Mouse (Mus musculus) fibroblast of lung, adult 2 months (primary cell): ENCODE data around the gene Prr15l.

ENCODE experiments used
- DNase-seq: peaks from one replicate; pipeline ENCODE4 v3.0.0-alpha.2; 2011; ENCODE audit warnings: low read depth

Prr15l gene

DNA sequence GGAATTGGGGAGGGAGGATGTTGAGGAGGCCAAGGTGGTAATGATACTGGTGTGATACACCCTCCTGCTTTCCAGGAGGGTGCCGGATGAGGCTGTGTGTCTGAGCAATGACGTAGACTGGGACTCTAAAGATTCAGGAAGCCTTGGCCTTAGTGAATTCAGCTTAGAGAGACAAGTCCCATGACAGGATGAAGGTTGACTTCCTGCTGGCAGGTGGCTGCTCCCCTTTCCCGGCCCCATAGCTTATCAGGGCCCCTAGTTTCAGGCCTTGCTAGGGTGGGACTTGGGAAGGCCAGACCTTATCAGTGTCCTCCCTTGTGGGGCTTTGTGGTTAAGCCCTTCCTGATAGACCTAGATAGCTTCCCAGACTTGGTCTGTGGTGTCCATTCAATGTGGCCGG lies 19.9 kb downstream of the Prr15l start:
- no peak for DNase-seq

DNA sequence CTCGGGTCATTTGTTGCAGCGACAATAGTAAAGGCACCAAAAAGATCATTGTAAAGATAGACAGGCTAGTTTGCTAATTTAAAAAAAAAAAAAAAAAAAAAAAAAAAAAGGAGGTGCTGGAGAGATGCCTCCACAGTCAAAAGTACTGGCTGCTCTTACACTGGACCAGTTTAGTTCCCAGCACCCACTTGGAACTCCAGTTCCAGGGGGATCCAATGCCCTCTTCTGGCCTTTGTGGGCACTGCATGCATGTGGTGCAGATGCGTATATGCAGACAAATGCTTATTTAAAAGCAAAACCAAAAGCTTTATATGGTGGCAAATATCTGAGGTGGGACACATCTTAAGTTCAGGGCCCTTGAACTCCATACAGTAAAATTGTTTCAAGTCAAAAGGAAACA lies 22.9 kb downstream of the Prr15l start:
- DNase-seq = no peak

DNA sequence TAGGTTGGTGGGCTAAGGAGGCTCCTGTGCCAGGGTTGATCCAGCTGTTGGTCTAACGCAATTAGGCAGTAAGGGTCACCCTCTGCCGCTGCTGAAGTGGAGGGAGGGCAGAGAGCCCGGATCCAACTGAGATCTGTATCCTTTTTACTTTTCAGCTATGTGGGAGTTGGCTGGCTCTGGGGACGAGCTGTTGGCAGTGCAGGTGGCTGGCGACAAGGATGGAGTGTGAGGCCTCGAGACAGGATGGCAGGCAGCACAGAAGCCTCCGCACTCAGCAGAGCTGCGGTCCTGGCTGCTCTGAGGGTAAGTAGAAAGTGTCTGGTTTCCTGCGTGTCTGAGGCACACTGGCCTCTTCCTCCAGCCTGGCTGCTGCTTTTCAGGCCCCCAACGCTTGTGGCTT lies 24.5 kb downstream of the Prr15l start:
- no peak for DNase-seq

DNA sequence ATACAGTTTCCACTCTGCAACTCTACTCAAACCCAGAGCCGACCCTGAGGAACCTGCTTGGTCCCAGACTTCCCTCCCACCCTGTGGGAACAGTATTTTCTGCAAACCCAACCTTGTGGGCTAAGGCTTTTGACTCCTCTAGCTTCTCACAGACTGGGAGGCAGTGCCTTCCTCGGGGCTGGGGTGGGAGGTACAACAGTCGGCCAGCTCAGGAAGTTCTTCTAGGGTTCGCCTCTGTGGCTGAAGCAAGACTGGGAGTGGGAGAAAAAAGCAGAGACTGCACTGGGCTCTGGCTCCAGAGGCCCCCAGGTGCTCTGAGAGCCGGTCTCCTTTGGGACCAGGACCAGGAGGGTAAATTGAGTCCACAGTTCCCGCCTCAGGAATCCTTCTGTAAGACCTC lies 25.0 kb downstream of the Prr15l start:
- no peak for DNase-seq

DNA sequence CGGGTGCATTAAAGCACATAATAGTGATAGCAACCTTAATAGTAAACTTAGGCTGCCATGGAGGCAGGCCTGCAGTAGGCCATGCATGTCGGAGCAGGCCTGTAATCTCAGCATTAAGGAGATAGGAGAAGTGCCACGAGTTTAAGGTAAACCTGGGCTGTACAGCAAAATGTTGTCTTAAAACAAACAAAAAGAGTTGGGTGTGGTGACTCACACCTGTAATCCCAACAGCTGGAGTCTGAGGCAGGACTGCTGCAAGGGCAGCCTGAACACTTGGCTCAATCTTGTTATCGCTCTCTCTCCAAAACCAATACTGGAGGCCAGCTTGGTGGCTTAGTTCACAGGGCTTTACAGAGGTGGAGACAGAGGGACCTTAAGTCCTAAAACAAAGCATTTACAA lies 27.2 kb downstream of the Prr15l start:
- DNase-seq = no peak

DNA sequence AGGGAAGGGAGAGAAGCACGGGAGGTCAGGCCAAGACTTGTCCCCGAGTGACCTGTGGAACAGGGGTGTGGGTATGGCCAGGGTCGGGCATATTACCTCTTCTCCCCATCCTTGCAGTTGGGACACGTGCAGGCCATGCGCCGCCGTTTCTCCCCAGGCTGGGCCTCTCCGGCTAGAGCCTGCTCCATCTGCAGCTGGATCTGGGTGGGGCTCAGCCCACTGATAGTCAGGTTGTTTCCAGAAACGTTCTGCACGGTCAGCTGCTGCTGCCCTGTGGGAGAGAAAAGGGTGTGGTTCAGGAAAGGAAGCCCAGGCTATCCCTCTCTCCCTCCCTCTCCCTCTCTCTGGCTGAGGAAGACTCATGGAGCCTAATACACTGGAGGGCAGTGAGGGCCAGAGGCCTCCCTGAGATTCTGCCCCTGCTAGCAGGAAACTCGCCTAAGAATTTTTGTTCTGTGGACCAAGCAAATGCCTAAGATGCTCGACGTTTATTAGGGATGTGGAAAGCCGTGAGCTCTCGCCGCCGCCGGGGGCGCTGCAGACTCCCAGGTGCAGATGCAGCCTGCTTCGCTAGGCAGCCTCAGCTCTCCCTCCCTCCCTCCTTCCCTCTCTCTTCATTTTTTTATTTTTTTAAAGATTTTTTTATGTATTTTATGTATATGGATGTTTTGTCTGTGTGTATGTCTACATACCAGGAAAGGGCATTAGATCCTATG lies 28.3 kb downstream of the Prr15l start:
- DNase-seq = no peak

DNA sequence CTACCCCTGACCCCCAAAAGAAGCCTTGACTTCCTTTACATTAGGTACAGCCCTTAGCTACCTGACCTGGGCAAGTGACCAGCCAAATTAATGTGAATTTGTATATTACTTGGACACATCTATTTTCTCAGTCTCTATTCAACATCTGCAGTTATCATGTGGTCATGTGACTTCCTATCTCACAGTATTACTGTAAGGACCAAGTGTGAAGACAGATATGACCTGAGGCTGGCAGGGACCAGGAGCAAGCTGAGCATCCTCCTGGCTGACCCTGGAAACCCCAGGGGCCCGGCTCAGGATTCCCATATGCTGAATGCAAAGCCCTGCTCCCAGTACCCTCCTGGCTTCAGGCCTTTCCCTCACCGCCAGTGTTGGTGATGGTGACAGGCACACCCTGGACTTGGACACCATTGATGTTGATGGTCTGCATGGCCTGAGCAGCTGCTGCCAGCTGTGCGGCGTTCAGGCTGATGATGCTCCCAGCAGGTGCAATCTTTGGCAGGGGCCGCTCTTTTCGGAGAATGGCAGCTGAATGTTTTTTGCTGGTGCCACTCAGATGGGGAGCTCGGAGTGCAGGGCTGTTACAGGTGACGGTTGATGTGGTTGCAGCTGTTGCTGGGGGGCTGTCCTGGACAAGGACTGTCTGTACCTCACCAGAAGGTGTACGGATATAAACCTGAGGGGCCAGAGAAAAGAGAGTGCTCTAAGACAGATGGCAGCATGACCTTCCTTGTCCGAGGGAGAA lies 29.3 kb downstream of the Prr15l start:
- no peak for DNase-seq

DNA sequence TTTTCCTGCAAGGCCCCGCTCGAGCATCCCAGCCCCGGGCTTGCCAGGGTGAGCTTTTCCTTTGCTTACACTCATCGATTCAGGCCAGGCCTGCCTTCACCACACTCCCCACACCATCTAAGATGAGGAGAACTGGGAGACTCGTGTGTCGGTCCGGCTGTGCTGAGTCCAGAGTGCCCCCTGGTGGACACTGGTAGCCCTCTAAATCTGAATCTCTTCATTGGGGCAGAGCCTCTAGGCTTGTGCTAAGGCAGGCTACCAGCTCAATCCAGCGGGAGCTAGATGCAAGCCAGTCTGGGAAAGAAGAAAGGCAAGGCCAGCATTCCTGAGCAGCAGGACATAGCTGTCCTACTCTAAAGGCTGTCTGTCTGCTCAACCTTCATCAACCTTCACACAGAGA lies 35.7 kb downstream of the Prr15l start:
- DNase-seq = no peak

DNA sequence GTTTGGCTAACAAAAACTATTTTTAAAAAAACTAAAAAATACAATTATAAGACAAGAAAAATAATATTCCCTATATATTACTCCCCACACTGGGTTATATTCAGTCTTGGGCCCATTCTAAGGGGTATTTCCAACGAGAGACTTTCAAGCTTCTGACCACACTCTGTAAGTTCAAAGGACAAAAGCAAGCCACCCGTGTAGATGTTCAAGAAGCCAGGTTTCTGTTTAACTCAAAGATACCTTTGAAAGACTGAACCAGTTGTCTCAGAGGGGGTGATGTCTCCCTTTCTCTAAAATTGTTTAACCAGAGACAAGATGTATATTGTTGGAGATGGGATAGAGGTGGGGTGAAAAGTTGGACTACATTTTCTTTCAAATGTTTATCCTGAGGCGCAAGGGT lies 38.3 kb downstream of the Prr15l start:
- no peak for DNase-seq

DNA sequence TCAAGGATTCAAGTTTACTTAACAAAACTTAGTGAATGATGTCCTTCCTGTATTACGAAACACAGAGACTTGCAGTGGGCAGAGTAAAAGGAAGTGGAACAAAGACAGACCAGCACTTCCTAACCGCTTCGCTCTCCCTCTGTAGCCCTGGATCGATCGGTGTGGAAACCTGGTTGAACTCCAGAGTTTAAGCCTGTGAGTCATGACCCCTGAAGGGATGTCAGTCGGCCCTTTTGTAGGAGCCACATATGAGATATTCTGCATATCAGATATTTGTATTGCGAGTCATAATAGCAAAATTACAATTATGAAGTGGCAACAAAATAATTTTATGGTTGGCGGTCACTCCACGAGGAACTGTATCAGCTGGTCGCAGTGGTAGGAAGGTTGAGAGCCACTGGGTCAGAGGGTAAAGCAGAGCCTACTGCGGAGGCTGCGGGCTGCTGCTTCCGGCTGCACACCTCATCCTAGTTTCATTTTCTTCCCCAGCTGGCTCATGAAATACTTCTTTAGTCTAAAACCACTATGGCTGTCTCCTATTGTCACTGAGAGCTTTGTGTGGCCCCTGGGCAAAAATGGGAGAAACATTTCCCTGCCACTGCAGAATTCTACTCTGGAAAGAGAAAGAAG lies 39.1 kb downstream of the Prr15l start:
- DNase-seq = no peak

DNA sequence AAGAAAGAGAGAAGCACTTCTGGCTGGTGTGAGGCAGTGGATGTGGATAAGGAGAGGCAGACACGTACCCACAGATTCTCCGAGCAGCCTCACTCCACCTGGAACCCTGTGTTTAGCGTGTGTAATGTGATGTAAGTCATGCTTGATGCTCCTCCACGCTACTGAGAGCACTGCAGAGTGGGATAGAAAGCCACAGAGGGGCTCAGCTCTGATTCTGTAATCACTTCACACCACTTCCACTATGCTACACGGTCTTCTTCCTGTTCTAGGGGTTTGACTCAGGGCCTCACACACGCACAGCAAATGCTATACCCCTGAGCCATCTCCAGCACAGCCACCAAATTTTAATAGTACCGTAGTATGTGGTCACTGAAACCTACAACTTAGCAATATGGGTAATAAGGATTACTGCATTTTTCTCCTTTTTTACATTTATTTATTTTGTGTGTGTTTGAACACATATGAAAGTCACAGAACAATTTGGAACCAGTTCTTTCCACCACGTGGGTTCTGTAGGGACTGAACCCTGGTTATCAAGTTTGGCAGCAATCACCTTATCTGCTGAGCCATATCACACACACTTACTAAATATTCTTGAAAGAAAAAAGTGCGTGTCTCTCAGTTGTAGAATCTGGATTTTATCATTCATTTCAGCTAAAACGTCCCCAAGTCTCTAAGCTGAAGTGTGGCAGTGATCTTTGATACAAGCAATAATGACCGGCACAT lies 39.8 kb downstream of the Prr15l start:
- no peak for DNase-seq

DNA sequence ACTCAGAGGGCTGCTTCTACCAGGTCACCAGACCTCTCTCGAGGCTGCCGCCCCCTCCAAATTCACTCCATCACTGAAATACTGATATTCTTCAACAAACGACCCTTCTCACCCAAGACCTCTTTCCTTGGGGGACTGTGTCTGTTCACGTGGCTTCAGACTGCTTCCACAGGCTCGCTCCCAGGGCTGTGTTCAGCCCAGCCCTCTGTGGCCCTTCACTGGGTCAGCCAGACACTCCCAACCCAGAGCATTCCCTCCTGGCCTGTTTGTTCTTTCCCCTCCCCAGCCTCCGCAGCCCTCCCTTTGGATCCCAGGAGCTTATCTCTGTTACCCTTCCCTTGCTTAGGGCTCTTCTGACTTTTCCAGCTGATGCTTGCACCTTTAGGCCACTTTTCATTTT lies 40.6 kb downstream of the Prr15l start:
- DNase-seq = no peak

DNA sequence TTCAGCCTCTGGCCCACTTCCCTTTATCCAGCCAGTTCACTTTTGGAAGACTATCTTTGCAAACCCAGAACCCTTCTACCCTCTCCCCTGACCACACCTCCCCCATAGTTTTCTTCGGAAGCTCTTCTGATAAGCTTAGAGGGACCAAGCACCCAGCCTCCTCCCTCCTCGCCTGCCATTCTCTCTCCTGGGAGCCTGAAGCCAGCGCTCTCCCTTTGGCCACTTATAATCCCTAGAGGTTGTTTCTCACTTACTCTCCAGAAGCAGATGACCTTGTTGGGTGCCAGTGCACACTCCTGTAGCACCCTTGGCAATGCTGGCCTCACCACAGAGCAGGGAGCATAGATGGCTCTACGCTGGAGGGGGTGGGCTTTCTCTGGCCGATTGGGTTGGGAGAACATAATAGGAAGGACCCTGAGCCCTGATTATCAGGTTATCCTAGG lies 41.4 kb downstream of the Prr15l start:
- no peak for DNase-seq

DNA sequence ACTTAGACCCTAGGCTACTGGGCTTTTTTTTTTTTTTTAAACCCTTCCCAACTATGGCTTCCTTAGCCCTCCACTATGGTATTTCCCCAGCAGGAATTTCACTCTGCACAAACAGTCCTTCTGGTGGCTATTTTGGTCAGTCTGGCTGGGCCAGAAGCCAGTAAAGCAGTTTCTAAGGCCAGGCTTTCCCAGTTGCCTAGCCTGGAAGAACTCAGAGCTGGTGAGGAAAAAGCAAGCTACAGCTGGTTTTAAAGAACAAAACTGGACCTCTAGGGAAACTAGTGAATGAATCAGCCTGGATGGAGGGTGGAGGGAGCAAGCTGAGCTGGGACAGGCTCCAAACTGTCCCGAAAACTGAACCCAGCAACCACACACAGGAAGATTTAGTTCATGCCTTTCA lies 41.8 kb downstream of the Prr15l start:
- DNase-seq = peak; percentile 96

DNA sequence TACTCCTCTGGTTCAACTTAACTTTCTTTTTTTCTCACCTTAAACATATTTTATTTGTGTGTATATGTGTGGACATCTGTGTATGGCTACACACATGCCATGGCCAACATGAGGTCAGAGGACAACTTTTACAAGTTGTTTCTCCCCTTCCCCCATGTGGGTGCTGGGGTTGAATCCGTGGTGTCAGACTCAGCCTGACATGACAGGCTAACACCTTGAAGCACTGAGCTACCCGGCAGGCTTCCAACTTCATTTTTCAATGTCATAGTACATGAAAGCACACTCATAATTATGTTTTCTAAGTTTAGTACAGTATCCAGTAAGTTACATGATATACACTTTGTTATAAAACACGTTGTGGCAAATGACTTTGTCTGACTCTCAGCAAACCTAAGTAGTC lies 42.4 kb downstream of the Prr15l start:
- DNase-seq = no peak

DNA sequence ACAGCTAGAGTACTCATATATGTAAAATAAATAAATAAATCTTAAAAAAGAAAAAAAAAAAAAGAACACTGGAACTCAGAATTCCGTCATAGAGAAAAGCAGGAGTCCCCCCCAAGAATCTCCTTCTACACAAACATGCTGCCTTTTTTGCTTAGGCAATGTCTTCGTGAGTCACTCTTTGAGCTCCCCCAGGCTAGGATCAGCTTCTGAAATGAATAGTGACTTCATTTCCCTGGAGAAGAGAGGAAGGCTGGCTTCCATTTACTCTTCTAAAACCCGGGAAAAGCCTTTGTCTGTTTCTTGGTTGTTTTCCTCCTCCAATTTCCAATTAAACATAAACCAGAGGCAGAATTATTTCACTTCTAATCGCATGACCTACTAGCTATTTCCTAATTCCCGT lies 45.0 kb downstream of the Prr15l start:
- no peak for DNase-seq

DNA sequence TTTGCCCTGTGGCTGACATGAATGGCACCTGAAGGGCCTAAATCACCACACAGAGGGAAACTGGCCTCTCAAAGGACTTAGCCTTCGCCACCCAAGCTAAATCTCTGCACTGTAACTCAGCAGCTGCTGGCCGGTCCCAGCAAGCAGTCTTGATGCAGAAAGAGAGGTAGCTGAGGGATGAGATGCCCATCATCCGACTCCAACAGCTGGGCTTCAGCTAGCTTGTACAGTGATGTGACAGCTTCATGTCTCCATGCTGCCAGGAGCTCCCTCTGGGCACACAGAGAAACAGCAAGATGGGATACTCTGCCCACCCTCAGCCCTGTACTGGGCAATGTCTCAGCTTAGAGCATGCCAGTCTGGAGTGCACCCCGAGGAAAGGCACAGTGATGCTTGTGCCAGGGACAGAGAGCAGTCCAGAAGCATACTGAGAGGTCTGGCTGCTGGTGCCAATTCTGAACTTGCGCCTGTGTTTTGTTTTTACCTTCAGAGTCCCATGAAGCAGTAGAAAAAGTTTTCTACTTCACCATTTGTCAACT lies 45.6 kb downstream of the Prr15l start:
- no peak for DNase-seq

DNA sequence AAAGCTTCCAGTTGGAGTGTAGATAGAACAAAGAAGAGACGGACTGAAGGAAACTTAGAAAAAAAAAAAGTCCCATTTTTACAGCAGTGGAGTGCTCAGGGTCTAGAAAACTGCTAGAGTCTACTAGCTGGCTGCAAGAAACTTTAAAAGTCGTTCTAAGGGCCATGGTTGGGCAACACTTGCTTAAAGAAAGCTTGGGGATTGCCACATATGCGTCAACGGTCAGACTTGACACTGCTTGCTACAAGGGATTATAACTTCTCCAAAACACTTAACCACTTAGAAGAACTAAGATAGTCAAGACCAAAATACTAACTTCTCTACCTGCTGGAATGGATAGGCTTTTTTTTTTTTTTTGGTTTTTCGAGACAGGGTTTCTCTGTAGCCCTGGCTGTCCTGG lies 46.9 kb downstream of the Prr15l start:
- DNase-seq = no peak

DNA sequence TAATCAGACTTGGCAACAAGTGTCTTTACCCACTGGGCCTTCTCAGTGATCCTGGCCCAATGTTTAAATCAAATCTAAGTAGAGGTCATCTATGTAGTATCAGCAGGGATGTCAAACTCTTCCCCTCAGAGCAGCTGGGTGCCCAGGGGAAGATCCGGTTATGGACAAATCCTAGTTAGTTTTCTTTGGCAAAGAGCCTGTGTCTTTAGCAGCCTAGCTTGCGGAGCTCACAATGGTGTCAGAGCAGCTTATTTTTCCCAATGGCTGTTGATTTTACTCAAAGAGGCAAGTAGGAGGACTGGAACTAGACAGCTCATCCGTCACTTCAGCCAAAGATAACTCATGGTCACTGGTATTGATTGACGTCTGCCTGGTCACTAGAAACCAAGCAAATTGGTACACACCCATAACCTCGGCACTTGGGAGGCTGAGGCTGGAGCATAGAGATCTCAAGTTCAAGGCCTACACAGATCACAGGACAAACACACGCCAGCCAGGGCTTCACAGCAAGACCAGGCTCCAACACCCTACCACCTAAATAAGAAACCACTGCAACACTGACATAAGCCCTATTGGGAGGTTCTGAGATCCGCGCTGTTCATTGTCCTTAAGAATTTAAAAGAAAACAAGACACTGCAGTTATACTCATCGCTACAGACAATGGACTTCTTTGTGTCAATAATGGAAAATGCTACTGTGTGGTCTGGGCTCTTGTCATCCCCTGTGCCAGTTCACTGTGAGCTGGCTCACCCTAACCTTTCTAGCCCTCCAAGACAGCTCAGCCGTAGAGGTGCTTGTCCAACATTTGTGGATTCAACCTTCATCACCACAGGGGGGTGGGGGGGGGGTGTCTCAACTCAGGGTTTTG lies 47.8 kb downstream of the Prr15l start:
- no peak for DNase-seq

DNA sequence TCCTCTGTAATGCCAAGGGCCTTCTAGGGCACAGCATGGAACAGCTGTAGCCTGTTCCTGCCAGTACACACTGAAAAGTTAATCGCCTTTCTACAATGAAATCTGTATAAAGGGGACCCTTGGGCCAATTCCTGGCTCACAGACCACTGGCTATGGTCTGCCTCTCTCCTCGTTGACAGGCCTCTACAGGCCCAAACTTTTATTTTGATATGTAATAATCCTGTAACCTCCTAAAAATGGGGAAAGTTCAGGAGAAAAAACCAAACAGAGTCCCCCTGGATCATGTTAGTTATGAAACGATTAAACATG lies 48.4 kb downstream of the Prr15l start:
- DNase-seq = no peak

DNA sequence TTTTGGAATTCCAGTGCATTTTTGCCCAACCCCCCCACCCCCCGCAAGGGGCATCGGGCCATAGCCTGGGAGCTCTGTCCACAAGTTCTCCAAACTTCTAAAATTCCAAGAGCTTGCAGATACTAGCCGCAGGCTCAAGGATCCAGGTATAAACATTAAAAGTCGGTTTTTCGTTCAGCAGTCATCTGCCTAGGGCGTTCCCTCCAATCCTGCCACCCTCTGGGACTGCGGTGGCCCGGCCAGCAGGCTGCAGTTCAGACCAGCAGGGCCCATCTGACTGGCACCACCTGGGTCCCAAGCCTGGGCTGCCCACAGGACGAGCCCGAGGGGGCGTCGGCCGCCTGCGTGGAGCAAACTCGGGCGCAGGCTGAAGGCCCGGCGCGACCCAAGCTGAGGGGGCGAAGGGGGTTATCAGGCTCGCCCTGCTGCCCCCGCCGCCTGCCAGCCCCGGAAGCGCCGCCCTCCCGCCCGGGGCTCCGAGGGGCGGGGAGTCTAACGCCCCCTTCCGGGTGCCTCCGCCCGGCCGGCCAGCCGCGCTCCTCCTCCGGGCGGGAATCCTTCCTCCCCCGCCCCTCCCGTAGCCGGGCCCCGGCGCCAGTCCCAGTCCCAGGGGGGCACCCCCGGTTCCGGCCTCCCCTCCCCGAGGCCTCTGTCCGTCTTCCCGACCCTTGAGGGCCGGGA lies 49.1 kb downstream of the Prr15l start:
- no peak for DNase-seq
